Mouse (Mus musculus): Measurements from ENCODE around the gene C2cd4a.

DNA sequence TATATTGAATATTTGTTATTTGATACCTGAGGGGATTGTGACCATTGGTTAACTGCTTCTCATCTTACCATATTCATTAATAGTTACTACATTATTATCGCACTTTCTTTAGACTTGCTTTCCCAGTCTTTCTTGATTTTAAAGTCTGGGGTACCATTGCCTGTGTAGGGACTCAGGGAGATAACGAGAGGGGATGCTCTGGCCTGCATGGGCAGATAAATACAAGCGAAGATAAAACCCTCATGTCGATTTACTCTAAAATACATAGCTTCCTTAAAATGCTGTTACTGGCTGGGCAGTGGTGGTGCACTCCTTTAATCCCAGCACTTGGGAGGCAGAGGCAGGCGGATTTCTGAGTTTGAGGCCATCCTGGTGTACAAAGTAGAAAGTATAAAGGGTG is 31.2 kb upstream of the C2cd4a start:
- TF ChIP-seq CTCF (IDR thresholded peaks at IDR 0.05; ENCODE audit: low read depth) (no peak), EP300 (optimal IDR thresholded peaks at IDR 0.05) (no peak)
